Mouse (Mus musculus) kidney, embryonic 15.5 days (tissue): ENCODE measurements at regions not wholly inside any gene's neighbourhood (a gene's known extent, or its start where the extent isn't known, plus 50 kb on each side); places are given as distances from the start of the nearest gene placed in this dataset.

Experiments used
- ATAC-seq: fragments of 200-750 bp; cut with Nextera tagmentation; replicated peaks from 2 replicates; pipeline ENCODE4 v1.8.0; 2017; ENCODE audit warnings: moderate TSS enrichment; ENCODE audit not compliant: low FRiP score
- H3K27ac ChIP-seq: fragments of 300-500 bp; sonication (generic); 2 replicates; pipeline ENCODE4 v1.5.1; 2015; ENCODE audit warnings: mild to moderate bottlenecking, inconsistent platforms
- H3K27me3 ChIP-seq: fragments of 300-500 bp; sonication (generic); 2 replicates; pipeline ENCODE4 v1.6.1; 2015; ENCODE audit warnings: inconsistent platforms
- H3K36me3 ChIP-seq: fragments of 300-500 bp; sonication (generic); 2 replicates; pipeline ENCODE4 v1.6.1; 2015; ENCODE audit warnings: inconsistent platforms
- H3K4me1 ChIP-seq: fragments of 300-500 bp; sonication (generic); 2 replicates; pipeline ENCODE4 v1.6.1; 2015; ENCODE audit warnings: inconsistent platforms
- H3K4me2 ChIP-seq: fragments of 300-500 bp; sonication (generic); 2 replicates; pipeline ENCODE4 v1.6.1; 2015; ENCODE audit warnings: moderate library complexity, mild to moderate bottlenecking, inconsistent platforms
- H3K4me3 ChIP-seq: fragments of 300-500 bp; sonication (generic); replicated peaks from 2 replicates; pipeline ENCODE4 v1.5.1; 2015; ENCODE audit warnings: mild to moderate bottlenecking, inconsistent platforms
- H3K9ac ChIP-seq: fragments of 300-500 bp; sonication (generic); 2 replicates; pipeline ENCODE4 v1.6.1; 2015; ENCODE audit warnings: mild to moderate bottlenecking, inconsistent platforms
- H3K9me3 ChIP-seq: fragments of 300-500 bp; sonication (generic); replicated peaks from 2 replicates; pipeline ENCODE4 v1.6.1; 2016; ENCODE audit warnings: inconsistent platforms
- WGBS: fragments of 180-500 bp; shearing (Covaris S2); methylation state at CpG from one replicate; pipeline ENCODE4 v1.1.7; 2015; ENCODE audit warnings: mixed read lengths; 5-methylcytosine and 5-hydroxymethylcytosine counted together

- Histone ChIP-seq H3K4me3 (no peak overlapping the region), H3K9me3 (no peaks in the 10 kb centered on the region), H3K4me1 (no peaks in the 10 kb centered on the region), H3K4me2 (no peak overlapping the region), H3K36me3 (no peaks in the 10 kb centered on the region), H3K9ac (no peak overlapping the region), H3K27me3 (no peaks in the 10 kb centered on the region), H3K27ac (no peak overlapping the region)
- no peak for ATAC-seq
- WGBS, result 76% methylated on average over 1 of the region's 1 CpGs
These were observed 783.4 kb downstream of the Stpg2 start for GRCm38 (mm10) chr3:139988938-139989337.

GRCm38 (mm10) chr3:139989380-139989779 is 783.9 kb downstream of the Stpg2 start:
- Histone ChIP-seq H3K9me3 (no peaks in the 10 kb centered on the region), H3K36me3 (no peaks in the 10 kb centered on the region), H3K4me1 (no peaks in the 10 kb centered on the region), H3K4me2 (no peak overlapping the region), H3K27me3 (no peaks in the 10 kb centered on the region), H3K4me3 (no peak overlapping the region), H3K27ac (no peak overlapping the region), H3K9ac (no peak overlapping the region)
- ATAC-seq, result no peak

- no peaks in the 10 kb centered on the region for H3K36me3 ChIP-seq
- no peak for ATAC-seq
- H3K9me3 ChIP-seq, result no peaks in the 10 kb centered on the region
These were observed 807.0 kb downstream of the Stpg2 start for GRCm38 (mm10) chr3:140012522-140012921.

GRCm38 (mm10) chr3:140034101-140034500 is 828.6 kb downstream of the Stpg2 start:
- no peak overlapping the region for H3K4me2 ChIP-seq
- WGBS, result 81% methylated on average over 3 of the region's 3 CpGs
- H3K9me3 ChIP-seq, result no peaks in the 10 kb centered on the region
- ATAC-seq, result no peak
- H3K9ac ChIP-seq, result no peak overlapping the region
- no peak overlapping the region for H3K4me3 ChIP-seq
- no peaks in the 10 kb centered on the region for H3K4me1 ChIP-seq
- H3K36me3 ChIP-seq, result no peaks in the 10 kb centered on the region
- no peak overlapping the region for H3K27ac ChIP-seq
- no peaks in the 10 kb centered on the region for H3K27me3 ChIP-seq

More at GRCm38 (mm10) chr3:140012522-140012921, 807.0 kb downstream of the Stpg2 start:
- H3K9ac ChIP-seq, result no peak overlapping the region
- WGBS, result 93% methylated on average over 2 of the region's 2 CpGs
- H3K27me3 ChIP-seq, result no peaks in the 10 kb centered on the region
- H3K4me3 ChIP-seq, result no peak overlapping the region
- no peak overlapping the region for H3K27ac ChIP-seq
- no peak overlapping the region for H3K4me2 ChIP-seq
- H3K4me1 ChIP-seq, result no peaks in the 10 kb centered on the region

GRCm38 (mm10) chr3:140035142-140035541 is 829.6 kb downstream of the Stpg2 start:
- no peak for ATAC-seq
- WGBS, result 90% methylated on average over 2 of the region's 2 CpGs
- no peaks in the 10 kb centered on the region for H3K36me3 ChIP-seq
- no peak overlapping the region for H3K9ac ChIP-seq
- H3K4me3 ChIP-seq, result no peak overlapping the region
- H3K27ac ChIP-seq, result no peak overlapping the region
- H3K9me3 ChIP-seq, result no peaks in the 10 kb centered on the region
- H3K4me1 ChIP-seq, result no peaks in the 10 kb centered on the region
- H3K27me3 ChIP-seq, result no peaks in the 10 kb centered on the region
- no peak overlapping the region for H3K4me2 ChIP-seq

GRCm38 (mm10) chr3:140044898-140045297 is 839.4 kb downstream of the Stpg2 start:
- ATAC-seq, result no peak
- no peaks in the 10 kb centered on the region for H3K27me3 ChIP-seq

GRCm38 (mm10) chr3:140054634-140055033 is 849.1 kb downstream of the Stpg2 start:
- Histone ChIP-seq H3K4me2 (no peak overlapping the region), H3K27me3 (no peaks in the 10 kb centered on the region), H3K4me1 (no peaks in the 10 kb centered on the region), H3K9me3 (no peaks in the 10 kb centered on the region), H3K9ac (no peak overlapping the region), H3K4me3 (no peak overlapping the region), H3K27ac (no peak overlapping the region), H3K36me3 (no peaks in the 10 kb centered on the region)
- ATAC-seq, result no peak
- 71% methylated on average over 1 of the region's 1 CpGs for WGBS

More at GRCm38 (mm10) chr3:140044898-140045297, 839.4 kb downstream of the Stpg2 start:
- Histone ChIP-seq H3K4me3 (no peak overlapping the region), H3K4me1 (no peaks in the 10 kb centered on the region), H3K27ac (no peak overlapping the region), H3K36me3 (no peaks in the 10 kb centered on the region), H3K9ac (no peak overlapping the region), H3K4me2 (no peak overlapping the region), H3K9me3 (no peaks in the 10 kb centered on the region)

GRCm38 (mm10) chr3:140057962-140058631 is 852.6 kb downstream of the Stpg2 start:
- no peak overlapping the region for H3K27ac ChIP-seq
- no peaks in the 10 kb centered on the region for H3K27me3 ChIP-seq
- 80% methylated on average over 3 of the region's 3 CpGs for WGBS
- ATAC-seq, result no peak
- no peaks in the 10 kb centered on the region for H3K4me1 ChIP-seq
- H3K4me3 ChIP-seq, result no peak overlapping the region
- H3K9me3 ChIP-seq, result no peaks in the 10 kb centered on the region
- no peak overlapping the region for H3K4me2 ChIP-seq
- no peaks in the 10 kb centered on the region for H3K36me3 ChIP-seq
- no peak overlapping the region for H3K9ac ChIP-seq

GRCm38 (mm10) chr3:140059102-140059501 is 853.6 kb downstream of the Stpg2 start:
- Histone ChIP-seq H3K4me1 (no peaks in the 10 kb centered on the region), H3K9ac (no peak overlapping the region), H3K27ac (no peak overlapping the region), H3K9me3 (no peaks in the 10 kb centered on the region), H3K36me3 (no peaks in the 10 kb centered on the region), H3K4me3 (no peak overlapping the region), H3K4me2 (no peak overlapping the region), H3K27me3 (no peaks in the 10 kb centered on the region)
- ATAC-seq, result no peak
- WGBS, result 84% methylated on average over 3 of the region's 3 CpGs

GRCm38 (mm10) chr3:140059522-140060110 is 854.1 kb downstream of the Stpg2 start:
- H3K27ac ChIP-seq, result no peak overlapping the region
- no peak overlapping the region for H3K4me2 ChIP-seq
- H3K36me3 ChIP-seq, result no peaks in the 10 kb centered on the region
- no peak for ATAC-seq
- H3K27me3 ChIP-seq, result no peaks in the 10 kb centered on the region
- no peaks in the 10 kb centered on the region for H3K4me1 ChIP-seq
- H3K4me3 ChIP-seq, result no peak overlapping the region
- 83% methylated on average over 4 of the region's 4 CpGs for WGBS
- H3K9ac ChIP-seq, result no peak overlapping the region
- no peaks in the 10 kb centered on the region for H3K9me3 ChIP-seq

GRCm38 (mm10) chr3:140061769-140062381 is 856.4 kb downstream of the Stpg2 start:
- Histone ChIP-seq H3K4me1 (no peaks in the 10 kb centered on the region), H3K9ac (no peak overlapping the region), H3K4me2 (no peak overlapping the region), H3K4me3 (no peak overlapping the region), H3K9me3 (no peaks in the 10 kb centered on the region), H3K36me3 (no peaks in the 10 kb centered on the region), H3K27ac (no peak overlapping the region), H3K27me3 (no peaks in the 10 kb centered on the region)
- ATAC-seq, result no peak
- 90% methylated on average over 10 of the region's 10 CpGs for WGBS

GRCm38 (mm10) chr3:140062880-140063279 is 857.4 kb downstream of the Stpg2 start:
- ATAC-seq, result no peak
- no peak overlapping the region for H3K9ac ChIP-seq
- no peaks in the 10 kb centered on the region for H3K4me1 ChIP-seq
- no peaks in the 10 kb centered on the region for H3K27me3 ChIP-seq
- no peaks in the 10 kb centered on the region for H3K9me3 ChIP-seq
- H3K36me3 ChIP-seq, result no peaks in the 10 kb centered on the region
- no peak overlapping the region for H3K27ac ChIP-seq
- H3K4me3 ChIP-seq, result no peak overlapping the region
- WGBS, result 84% methylated on average over 5 of the region's 5 CpGs
- H3K4me2 ChIP-seq, result no peak overlapping the region
